Mouse (Mus musculus) layer of hippocampus, adult 9-10 months (tissue): Measurements from ENCODE around the gene Btbd35f28.
"Not testable (repeated sequence)": the region's sequence is repeated elsewhere in the genome, so short reads cannot be mapped to it uniquely, and the experiment has no call there.

ENCODE experiments used
- DNase-seq: peaks from one replicate; pipeline ENCODE4 v3.0.0; 2022; ENCODE audit warnings: low spot score

Btbd35f28 gene

DNA sequence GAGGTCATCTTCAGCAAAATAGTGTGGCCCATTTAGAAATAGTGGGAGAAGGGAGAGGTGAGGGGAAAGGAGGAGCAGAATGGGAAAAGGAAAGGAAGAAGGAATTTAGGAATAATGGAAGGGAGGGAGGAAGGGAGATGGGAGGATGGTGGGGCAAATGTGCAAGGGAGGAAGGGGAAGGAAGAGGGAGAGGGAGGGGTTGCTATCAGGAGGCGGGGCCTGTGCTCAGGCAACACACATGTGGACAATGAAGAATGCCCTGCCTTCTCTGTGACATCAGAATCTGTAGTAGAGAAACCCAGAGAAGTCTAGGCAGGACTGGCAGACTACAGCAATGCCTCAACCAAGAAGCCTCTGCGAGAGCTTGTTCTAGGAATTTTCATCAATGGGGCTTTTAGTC is at the start of gene Btbd35f28:
Gene Btbd35f28 (plus strand): TSS at position 301 of the 400 bp plus-strand sequence.
- DNase-seq: not testable (repeated sequence)
